Mouse (Mus musculus) hematopoietic stem cell, adult 5-6 weeks (primary cell): ENCODE measurements at regions not wholly inside any gene's neighbourhood (a gene's known extent, or its start where the extent isn't known, plus 50 kb on each side); places are given as distances from the start of the nearest gene placed in this dataset.

Experiments
- ATAC-seq, 2 experiments: fragments of 125-278 bp in 1 of 2; replicated peaks in 1 of 2; 2 replicates each; pipeline ENCODE4 v1.8.0; 2016 to 2017; ENCODE audit warnings: inconsistent platforms in 2 of 2, mild to moderate bottlenecking in 2 of 2, moderate number of reproducible peaks in 2 of 2, low read depth in 1 of 2, moderate TSS enrichment in 1 of 2; ENCODE audit not compliant: low FRiP score in 2 of 2, poor library complexity in 2 of 2, severe bottlenecking in 2 of 2, insufficient read depth in 1 of 2, low TSS enrichment in 1 of 2

GRCm38 (mm10) chr2:173353435-173354241 lies 77.3 kb upstream of the Pmepa1 start:
- no peak for ATAC-seq

- no peak for ATAC-seq
These were observed 80.5 kb upstream of the Pmepa1 start for GRCm38 (mm10) chr2:173356786-173357185.

GRCm38 (mm10) chr2:173365441-173366166 lies 89.3 kb upstream of the Pmepa1 start:
- ATAC-seq = no peak

- no peak for ATAC-seq
These were observed 90.4 kb upstream of the Pmepa1 start for GRCm38 (mm10) chr2:173366734-173367133.

GRCm38 (mm10) chr2:173368899-173369298 lies 92.6 kb upstream of the Pmepa1 start:
- ATAC-seq = no peak

GRCm38 (mm10) chr2:173376926-173377325 lies 100.6 kb upstream of the Pmepa1 start:
- no peak for ATAC-seq

- ATAC-seq = peak; percentile 88 to 89
These were observed 101.3 kb upstream of the Pmepa1 start for GRCm38 (mm10) chr2:173377497-173378257.

GRCm38 (mm10) chr2:173379736-173380135 lies 103.4 kb upstream of the Pmepa1 start:
- no peak for ATAC-seq

GRCm38 (mm10) chr2:173380341-173380761 lies 104.0 kb upstream of the Pmepa1 start:
- no peak for ATAC-seq

- peak; percentile 26 to 28; a peak in 3 of 4 replicates for ATAC-seq
These were observed 106.0 kb upstream of the Pmepa1 start for GRCm38 (mm10) chr2:173382176-173382813.

GRCm38 (mm10) chr2:173384935-173385586 lies 108.7 kb upstream of the Pmepa1 start:
- no peak for ATAC-seq

- peak; percentile 34 to 47; a peak in 3 of 4 replicates for ATAC-seq
These were observed 109.4 kb upstream of the Pmepa1 start for GRCm38 (mm10) chr2:173385722-173386141.

GRCm38 (mm10) chr2:173388140-173388539 lies 111.8 kb upstream of the Pmepa1 start:
- ATAC-seq = no peak

- ATAC-seq = no peak
These were observed 116.4 kb upstream of the Pmepa1 start for GRCm38 (mm10) chr2:173392557-173393323.

GRCm38 (mm10) chr2:173393324-173393592 lies 116.9 kb upstream of the Pmepa1 start:
- no peak for ATAC-seq

GRCm38 (mm10) chr2:173395526-173395925 lies 119.2 kb upstream of the Pmepa1 start:
- ATAC-seq = no peak
